24 mouse cellular contexts compared by ENCODE assay signal in the genomic region with DNA sequence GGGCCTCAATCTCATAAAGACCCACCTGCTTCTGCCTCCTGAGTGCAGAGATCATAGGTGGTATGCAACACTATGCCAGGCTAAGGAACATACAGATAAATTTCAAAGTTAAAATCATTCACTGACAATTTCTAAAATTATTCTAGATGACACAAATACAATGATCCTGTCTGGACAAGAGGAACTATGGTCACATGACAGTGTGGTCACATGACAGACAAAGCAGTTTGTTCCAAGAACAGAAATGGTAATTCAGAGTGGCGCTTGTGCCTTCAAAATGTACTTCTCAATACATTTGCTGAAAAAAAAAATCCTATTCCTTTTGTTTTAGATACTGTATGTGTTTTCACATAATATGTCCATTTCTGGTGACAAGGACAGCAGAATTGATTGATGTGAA.
"Had no signal": no experiment of that assay in that cellular context is flagged by ENCODE, and none has a peak within 500 bp of the region (broad histone marks: within the 10 kb centered on the region; RNA-seq: fewer than 3 reads in every experiment).

No protein-coding gene starts in this region.

- H3K27me3 ChIP-seq: kidney, embryonic 15.5 days; limb, embryonic 12.5 days; limb, embryonic 15.5 days; liver, embryonic 12.5 days; liver, embryonic 15.5 days; midbrain, embryonic 12.5 days; midbrain, embryonic 15.5 days; neural tube, embryonic 12.5 days; neural tube, embryonic 15.5 days had no signal

- H3K4me1 ChIP-seq: kidney, embryonic 15.5 days; limb, embryonic 12.5 days; limb, embryonic 15.5 days; liver, embryonic 15.5 days; midbrain, embryonic 12.5 days; midbrain, embryonic 15.5 days; neural tube, embryonic 12.5 days; neural tube, embryonic 15.5 days had no signal

- H3K9ac ChIP-seq: kidney, embryonic 15.5 days; limb, embryonic 12.5 days; limb, embryonic 15.5 days; liver, embryonic 12.5 days; liver, embryonic 15.5 days; midbrain, embryonic 12.5 days; midbrain, embryonic 15.5 days; neural tube, embryonic 12.5 days; neural tube, embryonic 15.5 days had no signal

- H3K27ac ChIP-seq: kidney, embryonic 15.5 days; left cerebral cortex, adult 2 months; limb, embryonic 12.5 days; limb, embryonic 15.5 days; liver, embryonic 12.5 days; liver, embryonic 15.5 days; midbrain, embryonic 12.5 days; midbrain, embryonic 15.5 days; neural tube, embryonic 12.5 days; neural tube, embryonic 15.5 days; stomach, postnatal 0 days had no signal

- H3K9me3 ChIP-seq: kidney, embryonic 15.5 days; limb, embryonic 12.5 days; limb, embryonic 15.5 days; liver, embryonic 12.5 days; liver, embryonic 15.5 days; midbrain, embryonic 12.5 days; midbrain, embryonic 15.5 days; neural tube, embryonic 12.5 days; neural tube, embryonic 15.5 days had no signal

- ATAC-seq: liver, embryonic 12.5 days; midbrain, embryonic 15.5 days had no signal

- DNase-seq: kidney, adult 8-10 months; kidney, postnatal 10 days; kidney, postnatal 36 days; layer of hippocampus, postnatal 36 days; left cerebral cortex, postnatal 4 days; lung, adult 2 months; lung, postnatal 14 days; lung, postnatal 4 days; right cerebral cortex, adult 18-20 months; right cerebral cortex, postnatal 14 days; right cerebral cortex, postnatal 4 days; thymus, adult 2 months; thymus, postnatal 25 days had no signal

- H3K4me2 ChIP-seq: kidney, embryonic 15.5 days; limb, embryonic 12.5 days; limb, embryonic 15.5 days; liver, embryonic 12.5 days; liver, embryonic 15.5 days; midbrain, embryonic 12.5 days; midbrain, embryonic 15.5 days; neural tube, embryonic 12.5 days; neural tube, embryonic 15.5 days had no signal

- H3K4me3 ChIP-seq: kidney, embryonic 15.5 days; left cerebral cortex, adult 2 months; limb, embryonic 12.5 days; limb, embryonic 15.5 days; liver, embryonic 12.5 days; liver, embryonic 15.5 days; midbrain, embryonic 12.5 days; midbrain, embryonic 15.5 days; neural tube, embryonic 12.5 days; neural tube, embryonic 15.5 days had no signal
